Mouse (Mus musculus): ENCODE results near the gene Ltb4r1.
A peak's percentile ranks its signal among the peaks of the same experiment; 100 is the strongest.

Ltb4r1 gene

DNA sequence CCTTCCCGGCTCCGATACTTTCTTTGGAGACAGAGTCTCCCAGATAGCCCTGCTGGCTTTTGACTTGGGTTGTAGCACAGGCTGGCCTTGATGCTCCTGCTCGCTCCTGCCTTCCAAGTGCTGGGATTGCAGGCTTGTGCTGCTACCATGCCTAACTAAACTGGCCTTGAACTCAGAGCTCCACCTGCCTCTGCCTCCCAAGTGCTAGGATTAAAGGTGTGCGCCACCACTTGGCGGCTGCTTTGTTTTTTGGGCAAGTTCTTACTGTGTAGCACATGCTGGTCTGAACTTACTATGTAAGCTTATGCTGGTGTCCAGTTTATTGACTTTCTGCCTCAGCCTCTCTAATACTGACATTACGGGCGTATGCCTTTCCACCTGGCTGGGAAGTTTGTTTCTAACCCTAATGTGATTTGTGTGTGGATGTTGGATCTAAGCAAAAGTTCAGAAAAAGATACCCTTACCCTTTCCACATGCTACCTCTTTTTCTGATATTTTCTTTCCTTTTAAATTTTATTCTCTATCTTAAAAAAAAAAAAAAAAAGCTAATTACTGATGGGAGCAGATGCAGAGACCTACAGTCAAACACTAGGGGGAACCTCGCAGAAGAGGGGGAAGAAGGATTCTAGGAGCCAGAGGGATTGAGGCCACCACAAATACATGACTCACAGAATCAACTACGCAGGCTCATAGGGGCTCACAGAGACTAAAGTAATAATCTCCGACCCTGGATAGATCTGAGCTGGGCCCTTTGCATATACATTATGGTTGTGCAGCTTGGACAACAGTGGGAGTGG, 18.5 kb upstream of the Ltb4r1 start:
- no peak for DNase-seq (ENCODE audit: low spot score in 2 of 2)

DNA sequence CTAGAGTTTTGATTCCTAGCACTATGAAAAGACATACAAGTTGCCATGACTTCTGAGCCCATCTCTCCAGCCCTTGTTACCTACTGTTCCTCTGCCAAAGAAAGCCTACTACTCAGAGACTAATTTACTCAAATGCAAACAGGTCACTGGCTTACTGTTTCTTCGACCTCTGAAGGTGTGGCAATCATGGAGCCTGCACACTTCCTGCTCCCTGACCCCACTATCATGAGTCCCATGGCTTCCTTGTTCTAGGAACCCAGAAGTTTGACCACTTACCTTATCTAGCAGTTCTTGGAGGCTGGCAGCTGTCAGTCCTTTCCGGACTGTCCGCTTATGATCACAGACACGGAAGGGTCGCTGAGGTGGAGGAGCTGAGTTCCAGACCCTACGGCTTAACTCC, 8.2 kb upstream of the Ltb4r1 start:
- no peak for DNase-seq (ENCODE audit: low spot score in 2 of 2)

DNA sequence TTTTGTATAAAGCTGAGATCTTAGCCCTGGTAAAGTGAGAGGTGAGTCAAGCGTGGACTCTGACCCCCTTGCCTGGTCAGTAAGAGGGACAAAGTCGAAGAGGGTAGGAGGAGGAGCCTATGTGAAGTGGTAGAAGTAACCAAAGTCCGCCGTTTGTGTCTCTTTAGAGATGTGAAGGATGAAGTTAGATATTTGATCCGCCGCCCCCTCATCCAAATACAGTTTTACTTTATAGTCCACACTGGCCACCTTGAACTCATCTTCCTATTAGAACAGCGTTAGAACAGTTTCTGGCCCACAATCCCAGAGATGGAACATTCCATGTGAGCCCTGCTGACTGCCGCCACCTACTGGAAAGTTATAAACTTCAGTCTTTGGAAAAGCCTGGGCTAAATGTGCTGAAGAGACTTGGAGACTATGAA, 7.4 kb upstream of the Ltb4r1 start, which contains the start of gene Cideb:
Cideb (minus strand) TSS at position 96 of the 422 bp plus-strand sequence.
- DNase-seq (ENCODE audit: low spot score in 2 of 2) = no peak

DNA sequence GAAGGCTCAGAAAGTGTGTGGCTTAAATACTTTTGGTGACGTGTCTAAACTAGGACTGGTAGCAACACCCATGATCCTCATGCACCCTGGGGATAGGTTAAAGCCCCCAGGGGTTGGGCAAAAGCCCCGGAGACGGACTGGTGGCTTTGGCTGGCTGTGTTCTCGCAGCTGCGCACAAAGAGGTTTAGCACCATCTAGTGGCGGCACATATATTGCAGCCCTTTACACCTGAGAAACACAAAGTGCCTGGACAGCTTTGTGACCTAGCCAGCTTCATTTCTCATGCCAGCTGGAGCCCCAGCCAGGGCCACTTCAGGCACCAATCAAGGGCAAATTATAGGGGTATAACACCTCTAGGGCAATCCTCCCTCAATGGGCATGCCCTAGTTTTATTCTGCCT, 5.6 kb upstream of the Ltb4r1 start:
- DNase-seq (ENCODE audit: low spot score in 2 of 2) = peak; percentile 79 to 82

DNA sequence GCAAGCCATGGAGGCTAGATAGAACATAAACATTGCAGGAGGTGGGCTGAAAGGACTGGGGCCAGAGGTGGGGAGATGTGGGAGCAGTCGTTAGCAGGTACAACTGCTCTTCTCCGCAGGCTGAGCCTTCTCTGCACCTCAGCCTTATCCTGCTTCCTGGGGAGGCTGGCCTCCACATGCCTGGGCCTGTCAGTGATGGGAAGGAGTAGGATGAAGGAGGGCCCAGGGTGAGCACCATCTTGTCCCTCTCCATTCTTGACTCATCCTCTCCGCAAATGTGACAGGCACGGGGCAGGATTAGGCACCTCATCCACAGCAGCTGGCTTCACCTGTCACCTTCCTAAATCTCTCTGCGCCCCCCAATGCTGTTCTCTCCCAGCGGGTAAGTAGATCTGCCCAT, 4.6 kb upstream of the Ltb4r1 start, which contains the start of gene Ltb4r2:
Ltb4r2 (plus strand) TSS at position 266 of the 400 bp plus-strand sequence.
- no peak for DNase-seq (ENCODE audit: low spot score in 2 of 2)

DNA sequence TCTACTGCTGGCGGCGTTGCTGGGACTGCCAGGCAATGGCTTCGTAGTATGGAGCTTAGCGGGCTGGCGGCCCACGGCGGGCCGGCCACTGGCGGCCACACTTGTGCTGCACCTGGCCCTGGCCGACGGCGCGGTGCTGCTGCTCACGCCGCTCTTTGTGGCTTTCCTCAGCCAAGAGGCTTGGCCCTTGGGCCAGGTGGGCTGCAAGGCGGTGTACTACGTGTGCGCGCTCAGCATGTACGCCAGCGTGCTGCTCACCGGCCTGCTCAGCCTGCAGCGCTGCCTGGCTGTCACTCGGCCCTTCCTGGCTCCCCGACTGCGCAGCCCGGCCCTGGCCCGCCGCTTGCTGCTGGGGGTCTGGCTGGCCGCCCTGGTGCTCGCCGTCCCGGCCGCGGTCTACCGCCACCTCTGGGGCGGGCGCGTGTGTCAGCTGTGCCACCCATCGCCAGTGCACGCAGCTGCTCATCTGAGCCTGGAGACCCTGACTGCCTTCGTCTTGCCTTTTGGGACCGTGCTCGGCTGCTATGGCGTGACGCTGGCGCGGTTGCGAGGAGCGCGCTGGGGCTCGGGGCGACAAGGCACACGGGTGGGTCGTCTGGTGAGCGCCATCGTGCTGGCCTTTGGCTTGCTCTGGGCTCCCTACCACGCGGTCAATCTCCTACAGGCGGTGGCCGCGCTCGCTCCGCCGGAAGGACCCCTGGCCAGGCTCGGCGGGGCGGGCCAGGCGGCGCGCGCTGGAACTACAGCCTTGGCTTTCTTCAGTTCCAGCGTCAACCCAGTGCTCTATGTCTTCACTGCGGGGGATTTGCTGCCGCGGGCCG, 3.6 kb upstream of the Ltb4r1 start:
- DNase-seq (ENCODE audit: low spot score in 2 of 2) = no peak

DNA sequence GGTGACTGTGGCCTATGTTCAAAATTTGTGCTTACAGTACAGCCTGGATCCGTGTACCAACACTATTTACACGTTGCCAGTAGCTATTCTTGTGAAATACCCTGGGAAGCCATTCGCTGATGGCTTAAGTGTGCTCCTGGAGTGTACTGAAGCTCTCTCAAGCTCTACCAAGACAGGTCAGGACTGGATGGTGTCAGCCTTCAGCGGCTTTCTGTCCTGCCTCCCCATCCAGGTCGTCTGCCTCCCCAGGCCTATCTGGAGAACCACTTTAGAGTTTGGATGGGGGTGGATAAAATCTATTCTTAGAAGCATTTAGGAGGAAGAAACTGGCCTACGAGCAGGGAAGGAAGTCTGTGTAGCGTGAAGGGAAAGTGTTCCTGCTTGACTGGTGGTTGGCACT, 2.6 kb upstream of the Ltb4r1 start:
- DNase-seq (ENCODE audit: low spot score in 2 of 2) = no peak

DNA sequence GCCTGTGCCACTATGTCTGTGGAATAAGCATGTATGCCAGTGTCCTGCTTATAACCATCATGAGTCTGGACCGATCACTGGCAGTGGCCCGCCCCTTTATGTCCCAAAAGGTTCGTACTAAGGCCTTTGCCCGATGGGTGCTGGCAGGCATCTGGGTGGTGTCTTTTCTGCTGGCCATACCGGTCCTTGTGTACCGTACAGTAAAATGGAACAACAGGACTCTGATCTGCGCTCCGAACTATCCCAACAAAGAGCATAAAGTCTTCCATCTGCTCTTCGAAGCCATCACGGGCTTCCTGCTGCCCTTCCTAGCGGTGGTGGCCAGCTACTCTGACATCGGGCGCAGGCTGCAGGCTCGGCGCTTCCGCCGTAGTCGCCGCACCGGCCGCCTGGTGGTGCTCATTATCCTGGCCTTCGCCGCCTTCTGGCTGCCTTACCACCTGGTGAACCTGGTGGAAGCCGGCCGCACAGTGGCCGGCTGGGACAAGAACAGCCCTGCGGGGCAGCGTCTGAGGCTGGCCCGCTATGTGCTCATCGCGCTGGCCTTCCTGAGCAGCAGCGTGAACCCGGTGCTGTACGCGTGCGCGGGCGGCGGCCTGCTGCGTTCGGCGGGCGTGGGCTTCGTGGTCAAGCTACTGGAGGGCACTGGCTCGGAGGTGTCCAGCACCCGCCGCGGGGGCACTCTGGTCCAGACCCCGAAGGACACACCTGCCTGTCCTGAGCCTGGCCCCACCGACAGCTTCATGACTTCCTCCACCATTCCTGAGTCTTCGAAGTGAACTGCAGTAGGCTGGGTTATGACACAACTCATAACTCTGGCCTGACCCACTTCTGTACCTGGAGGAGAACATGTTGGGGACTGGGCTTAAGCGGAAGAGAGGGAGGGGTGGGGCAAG, 2.0 kb downstream of the Ltb4r1 start:
- DNase-seq (ENCODE audit: low spot score in 2 of 2) = peak; percentile 45 to 70

DNA sequence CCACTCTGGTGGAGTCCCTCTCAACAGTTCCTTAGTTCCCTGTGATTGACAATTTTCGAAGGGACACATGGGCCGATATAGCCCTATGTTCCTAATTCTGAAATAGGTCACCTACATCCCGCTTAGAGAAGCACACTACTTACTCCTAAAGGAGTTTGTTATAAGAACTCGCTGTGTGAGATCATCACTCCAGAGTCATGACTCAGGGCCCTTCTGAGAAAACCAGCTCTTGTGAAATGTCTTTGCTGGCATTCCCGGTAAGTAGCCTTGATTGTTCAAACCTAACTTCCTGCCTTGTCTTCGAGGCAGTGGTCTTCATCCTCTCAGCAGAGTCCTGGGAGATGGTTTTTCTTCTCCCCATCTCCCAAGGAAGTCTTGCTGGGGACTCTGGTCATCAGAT, 2.8 kb downstream of the Ltb4r1 start:
- DNase-seq (ENCODE audit: low spot score in 2 of 2) = no peak

DNA sequence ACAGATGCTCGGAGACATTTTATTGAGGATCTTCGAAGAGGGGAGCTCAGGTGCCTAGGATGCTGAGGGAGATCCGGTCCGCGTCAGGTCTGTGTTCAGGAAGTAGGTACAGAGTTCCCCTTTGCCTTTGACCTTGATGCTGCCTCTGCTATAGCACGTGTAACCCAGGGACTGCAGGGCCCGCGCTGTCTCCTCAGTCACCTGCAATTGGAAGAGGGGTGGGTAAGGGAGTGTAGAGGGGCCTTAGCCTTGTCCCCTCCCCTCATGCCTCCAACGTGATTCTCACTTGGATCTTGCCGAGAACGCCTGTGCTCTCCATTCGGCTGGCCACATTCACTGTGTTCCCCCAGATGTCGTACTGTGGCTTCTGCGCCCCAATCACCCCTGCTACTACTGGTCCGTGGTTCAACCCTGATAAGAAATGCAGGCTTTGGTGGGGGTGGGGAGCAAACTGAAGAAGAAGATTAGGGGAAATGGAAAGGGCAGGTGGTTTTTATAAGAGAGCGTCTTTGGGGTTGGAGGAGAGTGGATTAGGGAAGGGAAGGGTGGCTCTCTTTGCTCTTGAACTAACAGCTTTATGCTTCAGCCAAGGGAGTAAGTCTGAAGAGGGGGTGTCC, 3.4 kb downstream of the Ltb4r1 start:
- DNase-seq (ENCODE audit: low spot score in 2 of 2) = no peak

DNA sequence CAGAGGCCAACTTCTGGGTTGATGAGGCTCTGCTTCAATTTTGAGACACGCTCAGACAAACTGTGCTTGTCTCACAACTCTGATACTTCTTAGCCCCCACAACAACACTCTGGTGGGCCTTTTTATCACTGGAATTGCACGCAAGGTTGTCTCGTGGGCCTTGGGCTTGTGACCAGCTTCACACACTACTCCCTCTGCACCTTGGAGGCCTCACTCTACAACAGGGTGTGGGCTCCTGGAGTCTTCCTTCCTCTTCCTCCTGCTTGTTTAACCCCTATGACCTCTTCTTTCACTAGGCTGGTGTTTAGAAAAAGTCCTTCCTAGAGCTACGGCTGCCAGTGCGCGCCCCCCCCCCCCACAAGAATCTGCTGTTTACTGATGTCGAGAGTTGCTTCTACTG, 10.9 kb downstream of the Ltb4r1 start:
- DNase-seq (ENCODE audit: low spot score in 2 of 2) = no peak

DNA sequence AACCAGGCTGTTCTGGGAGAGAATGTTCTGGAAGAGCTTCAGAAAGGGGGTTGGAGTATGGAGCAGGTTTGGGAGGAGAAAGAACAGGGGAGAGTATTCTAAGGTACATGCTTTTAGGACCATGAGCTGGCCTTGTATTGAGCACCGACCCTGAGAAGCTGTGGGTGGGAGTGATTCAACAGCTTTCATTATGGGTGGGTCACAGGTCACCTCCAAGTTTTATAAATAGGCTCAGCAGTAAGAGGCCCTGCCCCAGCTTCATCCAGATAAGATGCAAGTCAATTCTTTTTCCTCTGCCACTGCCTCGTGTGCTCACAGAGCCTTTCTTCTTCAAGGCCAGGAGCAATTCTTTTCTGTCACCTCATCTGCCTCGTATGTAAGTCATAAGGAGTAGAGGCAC, 11.4 kb downstream of the Ltb4r1 start:
- DNase-seq (ENCODE audit: low spot score in 2 of 2) = no peak

DNA sequence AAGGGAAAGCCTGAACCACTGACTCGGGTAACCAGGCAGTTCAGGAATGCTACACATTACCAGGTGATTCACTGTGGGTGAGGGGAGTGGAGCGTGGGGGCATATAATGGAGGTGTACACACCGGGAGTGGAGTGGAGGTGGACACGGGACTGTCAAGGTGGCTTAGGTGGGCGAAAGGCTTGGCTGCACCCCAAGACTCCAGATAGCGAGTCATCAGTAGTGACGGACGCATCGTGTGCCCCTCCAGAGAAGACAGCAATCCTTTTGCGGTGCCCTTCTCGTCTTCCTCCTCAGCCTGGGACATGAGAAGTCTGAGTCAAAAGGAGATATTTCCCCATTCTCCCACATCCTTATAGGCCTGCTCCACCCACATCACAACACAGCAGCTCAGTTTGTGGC, 12.0 kb downstream of the Ltb4r1 start:
- no peak for DNase-seq (ENCODE audit: low spot score in 2 of 2)

DNA sequence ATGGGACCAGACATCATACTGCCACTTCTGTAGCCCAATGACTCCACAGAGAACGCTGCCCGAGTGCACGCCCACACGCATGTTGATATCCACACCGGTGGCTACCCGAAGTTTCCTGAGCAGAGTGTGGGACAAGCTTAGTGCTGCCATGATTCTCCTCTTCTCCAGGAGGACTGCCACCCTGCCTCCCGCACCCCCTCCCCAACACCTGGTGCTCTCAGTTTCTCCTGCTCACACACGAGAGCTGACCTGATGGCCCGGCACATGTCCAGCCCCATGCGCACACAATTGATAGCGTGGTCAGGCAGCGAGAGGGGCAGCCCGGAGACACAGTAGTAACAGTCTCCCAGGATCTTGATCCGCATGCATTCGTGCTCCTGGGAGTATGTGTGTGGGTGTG, 12.9 kb downstream of the Ltb4r1 start:
- peak in 1 of 2 experiments; percentile 1 for DNase-seq (ENCODE audit: low spot score in 2 of 2)

DNA sequence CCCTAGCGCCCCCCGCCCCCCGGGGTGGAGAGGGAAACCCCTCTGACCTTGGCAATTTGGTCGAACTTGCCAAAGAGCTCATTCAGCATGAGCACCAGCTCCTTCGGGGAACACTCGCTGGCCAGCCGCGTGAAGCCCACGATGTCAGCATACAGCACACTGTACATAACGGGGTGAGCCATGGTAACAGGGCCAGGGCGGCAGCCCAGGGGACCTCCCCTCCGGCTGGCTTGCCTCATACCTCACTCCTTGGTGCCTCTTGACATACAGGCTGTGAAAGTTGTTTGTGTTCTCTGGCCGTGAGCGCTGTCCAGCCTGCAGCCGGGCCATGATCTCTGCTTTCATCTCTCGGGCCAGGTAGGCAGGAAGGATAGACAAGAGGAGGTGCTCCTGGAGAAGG, 13.9 kb downstream of the Ltb4r1 start:
- peak in 1 of 2 experiments; percentile 0 for DNase-seq (ENCODE audit: low spot score in 2 of 2)

DNA sequence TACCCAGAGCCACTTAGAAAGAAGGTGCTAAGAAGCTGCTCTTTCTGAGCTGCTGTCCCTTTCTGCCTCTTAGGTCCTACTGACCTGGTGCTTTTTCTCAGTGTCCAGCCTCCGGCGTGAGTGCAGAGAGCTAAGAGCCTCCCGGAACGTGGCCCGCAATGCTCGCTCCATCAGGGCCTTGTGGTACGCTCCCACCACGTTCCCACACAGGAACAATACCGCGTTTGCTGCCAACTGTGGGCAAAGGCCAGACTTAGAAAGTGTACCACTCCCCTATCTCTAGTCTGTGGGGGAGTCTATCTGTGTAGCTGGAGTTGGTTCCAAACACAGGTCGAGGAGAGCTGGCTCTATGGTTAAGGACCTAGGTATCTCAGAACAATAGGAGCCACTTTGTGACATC, 15.0 kb downstream of the Ltb4r1 start:
- peak in 1 of 2 experiments; percentile 1 for DNase-seq (ENCODE audit: low spot score in 2 of 2)

DNA sequence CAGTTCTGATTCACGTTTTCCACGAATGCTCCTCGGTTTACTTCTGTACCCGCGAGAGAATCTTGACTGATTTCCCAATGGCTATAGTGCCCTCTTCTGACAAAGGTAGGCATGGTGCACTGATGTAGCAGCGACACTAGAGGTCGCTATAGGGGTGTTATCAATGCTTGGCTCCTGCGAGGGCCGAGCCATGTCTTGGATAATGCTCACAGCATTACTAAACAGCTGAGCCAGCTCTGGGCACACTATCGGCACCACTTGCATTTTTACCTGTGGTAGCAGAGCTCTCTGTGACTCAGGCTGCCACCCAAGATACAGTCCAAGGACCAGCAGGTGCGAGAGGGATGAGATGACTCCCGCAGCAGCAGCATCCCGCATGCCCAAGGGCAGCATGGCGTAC, 15.5 kb downstream of the Ltb4r1 start:
- peak in 1 of 2 experiments; percentile 64 for DNase-seq (ENCODE audit: low spot score in 2 of 2)

DNA sequence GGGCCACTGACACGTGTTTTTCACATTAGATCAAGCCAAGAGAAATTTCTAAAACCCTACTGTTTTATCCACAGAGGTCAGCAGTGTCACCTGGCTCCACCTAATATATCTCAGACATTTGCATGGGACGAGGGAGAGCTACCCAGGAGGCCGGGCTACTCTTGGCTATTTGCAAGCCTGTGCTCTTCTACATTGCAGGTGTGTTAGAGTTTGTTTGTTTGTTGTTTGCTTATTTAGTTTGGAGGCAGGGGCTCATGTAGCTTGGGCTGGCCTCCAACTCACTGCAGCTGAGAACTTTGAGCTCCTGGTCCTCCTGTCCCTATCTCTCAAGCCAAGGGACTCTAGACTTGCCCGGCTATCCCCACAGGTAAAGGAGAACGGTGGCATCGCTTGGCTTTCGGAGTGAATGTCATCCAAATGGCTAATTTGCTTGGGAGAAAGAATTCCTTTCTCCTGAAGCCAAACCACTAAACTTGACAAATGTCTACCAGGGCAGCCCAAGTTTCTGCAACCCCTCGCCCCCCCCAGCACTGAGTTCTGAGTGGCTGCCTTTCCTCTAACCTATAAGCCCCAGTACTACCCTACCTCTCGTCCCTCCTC, 16.7 kb downstream of the Ltb4r1 start:
- DNase-seq (ENCODE audit: low spot score in 2 of 2) = peak in 1 of 2 experiments; percentile 1

DNA sequence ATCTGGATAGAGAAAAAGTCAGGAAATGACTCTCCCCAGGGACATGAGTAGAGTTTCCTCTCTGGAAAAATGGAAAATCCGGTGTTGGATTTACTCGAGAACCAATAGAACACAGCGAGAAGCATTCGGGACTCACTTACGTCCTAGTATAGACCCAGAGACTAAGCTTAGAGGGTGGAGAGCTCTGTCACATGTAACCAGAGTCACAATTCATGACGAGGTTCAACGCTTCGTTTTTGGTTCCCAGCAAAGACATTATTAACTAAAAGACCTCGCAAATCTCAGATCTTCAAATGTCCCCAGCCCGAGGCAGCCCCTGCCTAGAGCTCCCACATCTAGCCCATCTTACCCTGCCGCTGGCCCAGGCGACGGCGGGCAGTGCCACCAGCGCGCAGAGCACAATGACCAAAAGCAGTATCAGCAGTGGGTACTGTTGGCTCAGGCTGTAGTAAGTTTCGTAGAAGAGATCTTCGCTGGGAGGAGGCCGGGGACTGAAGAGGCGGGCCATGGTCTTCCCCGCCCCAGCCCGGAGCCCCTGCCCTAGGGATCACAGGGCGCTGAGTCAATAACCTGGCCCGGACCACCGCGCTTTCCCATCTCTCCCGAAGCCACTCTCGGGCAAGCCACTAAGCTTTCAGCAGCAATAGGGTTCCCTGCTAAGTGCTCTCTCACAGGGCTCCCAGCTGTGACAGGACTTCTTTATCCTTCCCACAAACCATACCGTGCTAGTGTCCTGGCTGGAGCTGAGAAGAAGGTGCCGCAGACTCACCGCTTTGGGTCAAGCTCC, 17.6 kb downstream of the Ltb4r1 start:
- DNase-seq (ENCODE audit: low spot score in 2 of 2) = peak; percentile 2 to 7

DNA sequence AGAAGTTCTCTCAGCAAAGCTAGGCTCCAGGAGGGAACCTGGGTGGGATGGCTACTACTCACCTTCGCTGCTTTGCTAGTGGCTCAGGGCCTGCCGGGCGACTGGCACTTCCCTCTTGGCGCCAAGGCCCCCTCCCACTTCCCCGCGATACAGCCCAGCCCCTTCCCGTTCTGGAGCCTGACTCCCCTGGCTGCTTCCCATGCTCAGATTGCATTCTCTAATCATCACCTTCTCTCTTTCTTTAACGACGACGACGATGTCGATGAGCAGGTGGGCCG, 18.1 kb downstream of the Ltb4r1 start, which contains the start of gene Adcy4:
Adcy4 (minus strand) TSS at position 138 of the 278 bp plus-strand sequence.
- peak in 1 of 2 experiments; percentile 2 for DNase-seq (ENCODE audit: low spot score in 2 of 2)
